Mouse (Mus musculus) kidney, embryonic 14.5 days (tissue): ENCODE measurements around the gene Irf2bpl. TPM values are rescaled to one million over a fixed set of nuclear protein-coding genes. Genes with fewer than 3 reads are reported as not detected.
A peak's percentile ranks its signal among the peaks of the same experiment; 100 is the strongest.

Experiments used
- ATAC-seq: fragments of 200-750 bp; cut with Nextera tagmentation; 2 replicates; pipeline ENCODE4 v1.8.0; 2017; ENCODE audit warnings: moderate number of reproducible peaks, mild to moderate bottlenecking, moderate TSS enrichment, moderate library complexity; ENCODE audit not compliant: low FRiP score, low TSS enrichment
- H3K27ac ChIP-seq: fragments of 300-500 bp; sonication (generic); 2 replicates; pipeline ENCODE4 v1.5.1; 2014; ENCODE audit warnings: low read depth, mild to moderate bottlenecking, low read length, moderate library complexity, mixed read lengths
- H3K27me3 ChIP-seq: fragments of 300-500 bp; sonication (generic); 2 replicates; pipeline ENCODE4 v1.6.1; 2014; ENCODE audit warnings: mild to moderate bottlenecking, low read length; ENCODE audit not compliant: control insufficient read depth, insufficient read depth
- H3K36me3 ChIP-seq: fragments of 300-500 bp; sonication (generic); 2 replicates; pipeline ENCODE4 v1.6.1; 2014; ENCODE audit warnings: low read length, mixed read lengths; ENCODE audit not compliant: control insufficient read depth, insufficient read depth
- H3K4me1 ChIP-seq: fragments of 300-500 bp; sonication (generic); 2 replicates; pipeline ENCODE4 v1.6.1; 2014; ENCODE audit warnings: low read length, mixed read lengths; ENCODE audit not compliant: control insufficient read depth, insufficient read depth
- H3K4me2 ChIP-seq: fragments of 300-500 bp; sonication (generic); replicated peaks from 2 replicates; pipeline ENCODE4 v1.6.1; 2014; ENCODE audit warnings: low read depth, mild to moderate bottlenecking, low read length
- H3K4me3 ChIP-seq: fragments of 300-500 bp; sonication (generic); 2 replicates; pipeline ENCODE4 v1.5.1; 2014; ENCODE audit warnings: mild to moderate bottlenecking, low read length
- H3K9ac ChIP-seq: fragments of 300-500 bp; sonication (generic); 2 replicates; pipeline ENCODE4 v1.6.1; 2014; ENCODE audit warnings: low read depth, mild to moderate bottlenecking, low read length, moderate library complexity
- H3K9me3 ChIP-seq: fragments of 300-500 bp; sonication (generic); 2 replicates; pipeline ENCODE4 v1.6.1; 2016; ENCODE audit warnings: low read length; ENCODE audit not compliant: control insufficient read depth
- WGBS: fragments of 180-500 bp; shearing (Covaris S2); extraction: QIAGEN DNeasy Blood & Tissue Kit; methylation state at CpG from one replicate; pipeline ENCODE4 v1.1.7; 2014; 5-methylcytosine and 5-hydroxymethylcytosine counted together
- polyA plus RNA-seq: library from polyadenylated mRNA; unstranded; fragments of >200 nt; fragmentation: Nextera tagmentation; extraction: Ambion mirVana; gene quantifications from 2 replicates; pipeline ENCODE4 v1.2.1, GENCODE M21; 2014

Irf2bpl gene
- polyA plus RNA-seq, 1 experiment from 2014 or later, result 34.8 TPM

- 8% methylated on average over 7 of the region's 7 CpGs for WGBS
- H3K9ac ChIP-seq, result peak overlapping the region; percentile 54; the same call in 1 of the 2 replicates
Measured at GRCm38 (mm10) chr12:86889103-86889644, 4.6 kb upstream of the Irf2bpl start.

DNA sequence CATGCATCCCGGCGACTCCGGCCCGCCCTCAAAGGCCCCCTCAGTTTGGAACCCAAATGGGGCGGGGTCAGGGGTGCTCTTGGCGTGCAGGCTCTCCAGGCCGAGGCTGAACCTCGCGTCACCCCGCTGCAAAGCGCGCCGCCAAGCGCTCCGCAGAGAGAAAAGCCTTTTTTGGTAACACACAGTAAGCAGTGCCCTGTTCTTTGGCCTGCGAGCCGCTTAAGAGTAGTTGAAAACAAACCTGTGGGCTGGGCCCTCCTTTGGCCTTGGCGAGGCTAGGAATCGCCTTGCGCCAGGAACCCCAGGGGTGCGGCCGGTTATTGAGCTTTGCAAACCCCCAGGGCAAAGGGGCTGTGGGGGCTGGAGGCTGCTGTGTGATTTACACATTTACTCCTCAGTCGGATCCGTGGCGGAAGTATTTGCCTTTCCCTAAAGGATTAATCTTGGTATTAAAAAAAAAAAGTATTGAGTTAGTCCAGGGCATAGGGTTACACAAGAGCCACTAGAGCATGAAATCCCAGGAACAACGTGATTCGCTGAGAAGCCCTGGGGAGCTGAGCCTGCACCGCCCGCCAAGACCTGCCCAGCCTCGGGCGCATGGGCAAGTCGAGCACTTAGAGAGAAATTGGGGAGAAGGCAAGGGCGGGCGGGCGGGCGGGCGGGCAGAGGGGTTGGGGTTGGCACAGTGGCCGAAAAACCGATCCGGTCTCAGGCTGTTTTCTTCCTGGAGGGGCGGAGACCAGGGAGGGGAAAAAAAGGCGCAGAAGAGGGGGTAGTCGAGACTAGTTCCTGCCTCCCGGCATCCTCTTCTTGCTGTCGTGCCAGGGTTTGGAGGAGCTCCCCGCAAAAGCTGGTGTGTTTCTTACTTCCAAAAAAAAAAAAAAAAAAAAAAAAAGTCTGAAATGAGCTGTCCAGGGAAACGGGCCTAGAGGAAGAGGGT, 3.8 kb upstream of the Irf2bpl start:
- Histone ChIP-seq H3K9ac (peak overlapping the region; percentile 54), H3K4me3 (peak overlapping the region; percentile 33), H3K27me3 (no peaks in the 10 kb centered on the region), H3K4me2 (peak overlapping the region; percentile 41), H3K4me1 (peaks cover 64% of the 10 kb centered on the region), H3K9me3 (no peaks in the 10 kb centered on the region), H3K36me3 (no peaks in the 10 kb centered on the region), H3K27ac (peak overlapping the region; percentile 99)
- WGBS, result under 1% methylated on average over 47 of the region's 47 CpGs
- peak; percentile 69 for ATAC-seq

More at GRCm38 (mm10) chr12:86889103-86889644, 4.6 kb upstream of the Irf2bpl start:
- H3K4me1 ChIP-seq, result peaks cover 70% of the 10 kb centered on the region
- no peak for ATAC-seq
- H3K4me2 ChIP-seq, result peak overlapping the region; percentile 41
- H3K27ac ChIP-seq, result peak overlapping the region; percentile 99
- H3K36me3 ChIP-seq, result no peaks in the 10 kb centered on the region
- no peaks in the 10 kb centered on the region for H3K27me3 ChIP-seq
- peak overlapping the region; percentile 33; the same call in 1 of the 2 replicates for H3K4me3 ChIP-seq
- H3K9me3 ChIP-seq, result no peaks in the 10 kb centered on the region

DNA sequence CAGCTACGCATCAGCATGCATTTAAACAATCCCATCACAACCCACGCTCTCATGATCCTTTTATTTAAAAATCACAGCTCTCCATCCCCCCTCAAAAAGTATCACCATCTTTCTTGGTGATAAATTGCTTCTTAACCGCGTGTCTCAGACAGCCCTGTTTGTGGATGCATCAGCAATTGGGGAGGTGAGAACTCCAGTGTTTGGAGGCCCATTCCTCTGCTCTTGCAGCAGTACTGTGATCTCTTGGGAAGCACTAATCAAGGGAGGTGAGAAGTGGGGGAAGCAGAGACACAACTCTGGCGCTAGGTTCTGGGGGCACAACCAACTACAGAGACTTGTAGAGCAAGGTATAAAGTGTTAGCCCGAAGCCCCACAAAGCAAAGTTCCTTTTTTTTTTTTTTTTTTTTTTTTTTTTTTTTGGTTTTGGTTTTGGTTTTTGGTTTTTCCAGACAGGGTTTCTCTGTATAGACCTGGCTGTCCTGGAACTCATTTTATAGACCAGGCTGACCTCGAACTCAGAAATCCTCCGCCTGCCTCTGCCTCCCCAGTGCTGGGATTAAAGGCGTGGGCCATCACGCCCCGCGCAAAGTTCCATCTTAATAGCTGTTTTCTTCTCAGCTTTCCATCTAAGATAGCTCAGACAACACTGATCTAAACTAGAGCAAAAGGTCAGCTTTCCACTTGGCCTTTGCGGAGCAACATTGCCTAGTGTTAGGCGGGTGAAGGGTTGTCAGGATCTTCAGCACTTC, 3.0 kb upstream of the Irf2bpl start:
- WGBS, result 29% methylated on average over 14 of the region's 14 CpGs
- Histone ChIP-seq H3K27ac (peak overlapping the region; percentile 99), H3K4me2 (peak overlapping the region; percentile 41), H3K36me3 (no peaks in the 10 kb centered on the region), H3K27me3 (no peaks in the 10 kb centered on the region), H3K9me3 (no peaks in the 10 kb centered on the region), H3K4me1 (peaks cover 56% of the 10 kb centered on the region), H3K9ac (peak overlapping the region; percentile 54; the same call in 1 of the 2 replicates), H3K4me3 (peak overlapping the region; percentile 33)
- no peak for ATAC-seq

GRCm38 (mm10) chr12:86886446-86886965, 1.9 kb upstream of the Irf2bpl start:
- peaks cover 52% of the 10 kb centered on the region for H3K4me1 ChIP-seq
- H3K4me2 ChIP-seq, result no peak overlapping the region
- H3K36me3 ChIP-seq, result peaks cover 7% of the 10 kb centered on the region; the same call in 1 of the 2 replicates
- no peak overlapping the region for H3K27ac ChIP-seq
- WGBS, result 66% methylated on average over 7 of the region's 7 CpGs
- no peak for ATAC-seq
- H3K4me3 ChIP-seq, result no peak overlapping the region
- H3K9me3 ChIP-seq, result no peaks in the 10 kb centered on the region
- H3K9ac ChIP-seq, result no peak overlapping the region
- no peaks in the 10 kb centered on the region for H3K27me3 ChIP-seq

- Histone ChIP-seq H3K27me3 (no peaks in the 10 kb centered on the region), H3K9me3 (no peaks in the 10 kb centered on the region), H3K36me3 (peaks cover 7% of the 10 kb centered on the region; the same call in 1 of the 2 replicates), H3K9ac (no peak overlapping the region), H3K27ac (peak overlapping the region; percentile 100), H3K4me1 (peaks cover 44% of the 10 kb centered on the region), H3K4me3 (no peak overlapping the region), H3K4me2 (peak overlapping the region; percentile 96; the same call in 1 of the 2 replicates)
- no peak for ATAC-seq
- WGBS, result 25% methylated on average over 5 of the region's 5 CpGs
Measured at GRCm38 (mm10) chr12:86885746-86886145, 1.1 kb upstream of the Irf2bpl start.

DNA sequence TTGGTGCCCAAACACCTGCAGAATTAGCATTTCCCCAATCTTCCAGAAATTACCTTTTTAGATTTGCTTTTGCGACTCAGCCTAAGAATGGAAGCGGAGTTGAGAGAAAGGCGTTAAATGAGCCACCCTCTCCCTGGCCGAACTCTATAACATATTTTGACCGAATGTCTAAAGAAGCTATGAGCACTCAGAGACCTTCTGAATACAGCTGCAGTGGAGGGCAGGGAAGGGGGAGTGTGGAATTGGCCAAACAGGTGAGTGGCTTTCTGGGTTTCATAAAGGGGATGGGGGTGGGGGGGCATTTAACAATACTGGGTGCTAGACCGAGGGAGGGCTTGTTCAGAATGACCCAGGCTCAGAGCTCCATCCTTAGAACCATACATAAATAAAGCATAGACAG, 738 bp upstream of the Irf2bpl start:
- H3K9ac ChIP-seq, result no peak overlapping the region
- H3K27ac ChIP-seq, result peak overlapping the region; percentile 100
- peak overlapping the region; percentile 63 for H3K4me3 ChIP-seq
- H3K4me1 ChIP-seq, result peaks cover 43% of the 10 kb centered on the region
- H3K9me3 ChIP-seq, result no peaks in the 10 kb centered on the region
- peaks cover 11% of the 10 kb centered on the region; the same call in 1 of the 2 replicates for H3K36me3 ChIP-seq
- H3K4me2 ChIP-seq, result peak overlapping the region; percentile 96
- no peaks in the 10 kb centered on the region for H3K27me3 ChIP-seq
- WGBS, result 8% methylated on average over 6 of the region's 6 CpGs
- no peak for ATAC-seq

DNA sequence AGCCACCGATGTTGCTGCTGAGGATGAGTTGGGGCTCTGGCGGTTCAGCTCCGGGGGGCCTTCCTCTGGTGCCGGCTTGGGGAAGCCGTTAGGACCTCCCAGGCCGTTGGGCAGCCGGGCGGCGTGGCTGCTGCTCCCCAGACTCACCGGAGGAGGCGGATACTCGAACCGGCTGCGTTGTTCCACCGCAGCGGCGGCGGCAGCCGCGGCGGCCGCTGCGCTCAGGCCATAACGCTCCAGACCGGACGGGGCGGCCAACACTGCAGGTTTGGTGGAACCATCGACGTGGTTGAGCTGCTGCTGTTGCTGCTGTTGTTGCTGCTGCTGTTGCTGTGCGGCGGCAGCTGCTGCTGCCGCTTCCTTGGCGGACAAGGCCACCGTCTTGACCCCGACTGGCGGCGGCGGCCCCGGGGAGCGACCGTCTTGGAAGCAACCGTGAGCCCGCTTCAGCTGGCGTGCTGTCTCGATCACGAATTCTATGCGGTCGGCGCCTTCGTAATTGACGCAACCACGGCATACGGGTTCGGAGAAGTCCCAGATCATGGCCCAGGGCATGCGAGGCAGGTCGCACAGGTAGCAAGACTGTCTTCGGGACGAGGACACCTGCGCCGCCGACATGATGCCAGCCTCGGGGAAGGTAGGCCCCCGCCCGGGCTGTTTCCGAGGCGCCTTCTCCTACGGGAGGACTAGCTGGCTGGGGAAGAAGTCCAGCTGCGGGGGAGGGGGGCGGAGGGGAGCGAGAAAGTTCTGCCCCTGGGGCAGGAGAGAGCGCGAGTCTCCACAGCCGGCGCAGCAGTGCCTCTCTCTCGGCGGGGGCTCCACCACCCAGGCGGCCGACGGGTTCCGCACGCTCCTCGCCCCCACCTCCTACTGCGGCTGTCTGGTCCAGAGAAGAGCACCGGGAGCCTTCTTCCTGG, 1.1 kb downstream of the Irf2bpl start:
- Histone ChIP-seq H3K4me2 (peak overlapping the region; percentile 96), H3K4me1 (peaks cover 41% of the 10 kb centered on the region), H3K27me3 (no peaks in the 10 kb centered on the region), H3K27ac (peak overlapping the region; percentile 100), H3K9me3 (no peaks in the 10 kb centered on the region), H3K4me3 (peak overlapping the region; percentile 63), H3K9ac (peak overlapping the region; percentile 86), H3K36me3 (peaks cover 11% of the 10 kb centered on the region; the same call in 1 of the 2 replicates)
- under 1% methylated on average over 83 of the region's 84 CpGs for WGBS
- no peak; the same call in 1 of the 2 replicates for ATAC-seq

GRCm38 (mm10) chr12:86883019-86883279, 1.6 kb downstream of the Irf2bpl start:
- H3K4me2 ChIP-seq, result peak overlapping the region; percentile 96
- WGBS, result under 1% methylated on average over 24 of the region's 24 CpGs
- H3K4me1 ChIP-seq, result peaks cover 42% of the 10 kb centered on the region

More at GRCm38 (mm10) chr12:86883019-86883279, 1.6 kb downstream of the Irf2bpl start:
- Histone ChIP-seq H3K4me3 (peak overlapping the region; percentile 63), H3K9ac (peak overlapping the region; percentile 86), H3K27me3 (no peaks in the 10 kb centered on the region), H3K9me3 (no peaks in the 10 kb centered on the region), H3K27ac (peak overlapping the region; percentile 100; the same call in 1 of the 2 replicates), H3K36me3 (peaks cover 11% of the 10 kb centered on the region; the same call in 1 of the 2 replicates)
- ATAC-seq, result no peak
